Mouse (Mus musculus): ENCODE results near the gene Ttyh1. TPM values are rescaled to one million over a fixed set of nuclear protein-coding genes. Genes with fewer than 3 reads are reported as not detected.

The Ttyh1 gene
- 1 to 10 TPM; 1.8 to 4.7 TPM for total RNA-seq (2021)
- long read RNA-seq, experiment 1, partial matches to known transcripts = 1 of 1 reads
- long read RNA-seq, experiment 1, other reads (novel, unspliced or antisense) = 0 of 1 reads
- long read RNA-seq, experiment 2, partial matches to known transcripts = 3 of 5 reads
- long read RNA-seq, experiment 2, other reads (novel, unspliced or antisense) = 2 of 5 reads

DNA sequence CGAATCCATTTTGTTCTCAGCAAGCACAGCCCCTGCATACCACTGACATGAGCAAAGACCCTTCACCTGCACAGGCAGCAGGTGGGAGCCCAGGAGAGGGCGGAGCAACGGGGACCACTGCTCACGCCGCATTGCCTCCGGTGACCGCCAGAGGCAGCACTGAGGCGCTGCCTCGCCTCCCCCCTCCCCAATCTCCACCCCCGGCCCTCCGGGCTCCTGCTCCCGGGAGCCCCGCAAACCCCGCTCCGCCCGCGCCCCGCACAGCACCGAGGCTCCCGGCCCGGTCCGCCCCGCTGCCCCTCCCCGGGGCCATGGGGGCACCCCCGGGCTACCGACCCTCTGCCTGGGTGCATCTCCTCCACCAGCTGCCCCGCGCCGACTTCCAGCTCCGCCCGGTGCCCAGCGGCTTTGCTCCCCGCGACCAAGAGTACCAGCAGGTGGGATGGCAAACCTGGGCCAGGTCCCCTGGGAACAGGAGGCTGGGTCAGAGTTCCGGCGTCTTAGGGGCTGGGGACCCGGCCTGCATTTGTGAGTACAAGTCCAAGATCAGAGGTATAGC is at the start of gene Ttyh1:
TSS of gene Ttyh1 (plus strand) at position 65 of the 559 bp plus-strand sequence.
- TF ChIP-seq CTCF (IDR thresholded peaks at IDR 0.05) = peak; percentile 78
- Histone ChIP-seq H3K27ac (peak within 1 kb of the TSS; percentile 43), H3K4me3 (peak within 1 kb of the TSS; percentile 59)
- peak; percentile 28 for DNase-seq
- intact Hi-C loops (cut with DNase I) = no loop called here

- DNase-seq = no peak
- TF ChIP-seq CTCF (IDR thresholded peaks at IDR 0.05) = no peak
- Histone ChIP-seq H3K27ac (no peak overlapping the region), H3K4me3 (no peak overlapping the region)
- intact Hi-C loops (cut with DNase I) = no loop called here
These were observed 48.1 kb upstream of the Ttyh1 start for GRCm38 (mm10) chr7:4071066-4071465.

GRCm38 (mm10) chr7:4073144-4073543 is 46.1 kb upstream of the Ttyh1 start:
- no peak for DNase-seq
- no peak for TF ChIP-seq CTCF (IDR thresholded peaks at IDR 0.05)
- Histone ChIP-seq H3K27ac (no peak overlapping the region), H3K4me3 (no peak overlapping the region)
- intact Hi-C loops (cut with DNase I) = no loop called here

GRCm38 (mm10) chr7:4079511-4079910 is 39.7 kb upstream of the Ttyh1 start:
- H3K27ac ChIP-seq = no peak overlapping the region
- intact Hi-C loops (cut with DNase I) = no loop called here
- TF ChIP-seq CTCF (IDR thresholded peaks at IDR 0.05) = no peak
- DNase-seq = no peak
- H3K4me3 ChIP-seq = no peak overlapping the region

DNA sequence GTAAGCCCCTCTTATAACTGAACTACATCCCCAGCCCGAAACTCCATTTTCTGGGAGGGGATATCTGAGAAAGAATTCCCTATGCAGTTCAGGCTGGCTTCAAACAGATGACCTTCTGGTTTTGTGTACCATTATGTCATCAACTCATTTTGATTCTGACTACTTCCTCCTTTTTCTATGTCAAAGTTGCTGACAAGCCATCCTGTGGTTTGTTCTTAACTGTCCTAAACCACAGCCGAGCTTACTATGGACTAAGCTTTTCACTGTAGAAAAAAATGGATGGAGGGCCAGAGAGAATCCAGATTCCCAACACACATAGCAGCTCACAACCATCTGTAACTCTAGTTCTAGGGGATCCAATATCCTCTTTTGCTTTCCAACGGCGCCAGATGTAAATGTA is 38.7 kb upstream of the Ttyh1 start:
- TF ChIP-seq CTCF (IDR thresholded peaks at IDR 0.05) = no peak
- intact Hi-C loops (cut with DNase I) = no loop called here
- no peak overlapping the region for H3K27ac ChIP-seq
- no peak overlapping the region for H3K4me3 ChIP-seq
- DNase-seq = no peak

GRCm38 (mm10) chr7:4081706-4082105 is 37.5 kb upstream of the Ttyh1 start:
- Histone ChIP-seq H3K27ac (no peak overlapping the region), H3K4me3 (no peak overlapping the region)
- DNase-seq = no peak
- no peak for TF ChIP-seq CTCF (IDR thresholded peaks at IDR 0.05)
- intact Hi-C loops (cut with DNase I) = no loop called here

DNA sequence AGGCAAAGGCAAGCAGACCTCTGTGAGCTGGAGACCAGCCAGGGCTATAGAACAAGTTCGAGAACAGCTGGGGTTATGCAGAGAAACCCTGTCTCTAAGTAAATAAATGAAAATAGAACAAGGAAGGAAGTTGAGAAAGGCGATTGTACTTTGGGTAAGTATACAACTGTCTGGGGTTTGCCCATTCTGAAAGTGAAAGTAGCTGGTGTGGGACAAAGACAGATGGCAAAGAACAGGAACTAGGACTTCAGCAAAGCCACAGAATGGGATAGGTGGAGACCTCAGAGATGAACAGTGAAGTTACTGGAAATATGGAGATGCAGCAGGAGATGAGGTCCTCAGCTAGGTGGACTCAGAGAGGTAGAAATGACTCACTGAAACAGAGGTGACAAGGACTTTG is 36.4 kb upstream of the Ttyh1 start:
- no peak for TF ChIP-seq CTCF (IDR thresholded peaks at IDR 0.05)
- intact Hi-C loops (cut with DNase I) = no loop called here
- no peak for DNase-seq
- H3K27ac ChIP-seq = no peak overlapping the region
- H3K4me3 ChIP-seq = 0 out of 2 replicates have a peak overlapping the region, but pooled peaks have one; percentile 13

- TF ChIP-seq CTCF (IDR thresholded peaks at IDR 0.05) = no peak
These were observed 35.0 kb upstream of the Ttyh1 start for GRCm38 (mm10) chr7:4084161-4084560.

GRCm38 (mm10) chr7:4085562-4085961 is 33.6 kb upstream of the Ttyh1 start:
- no peak for DNase-seq
- intact Hi-C loops (cut with DNase I) = no loop called here
- Histone ChIP-seq H3K4me3 (no peak overlapping the region), H3K27ac (no peak overlapping the region)
- no peak for TF ChIP-seq CTCF (IDR thresholded peaks at IDR 0.05)

More at GRCm38 (mm10) chr7:4084161-4084560, 35.0 kb upstream of the Ttyh1 start:
- intact Hi-C loops (cut with DNase I) = no loop called here
- no peak for DNase-seq
- no peak overlapping the region for H3K27ac ChIP-seq
- H3K4me3 ChIP-seq = no peak overlapping the region

DNA sequence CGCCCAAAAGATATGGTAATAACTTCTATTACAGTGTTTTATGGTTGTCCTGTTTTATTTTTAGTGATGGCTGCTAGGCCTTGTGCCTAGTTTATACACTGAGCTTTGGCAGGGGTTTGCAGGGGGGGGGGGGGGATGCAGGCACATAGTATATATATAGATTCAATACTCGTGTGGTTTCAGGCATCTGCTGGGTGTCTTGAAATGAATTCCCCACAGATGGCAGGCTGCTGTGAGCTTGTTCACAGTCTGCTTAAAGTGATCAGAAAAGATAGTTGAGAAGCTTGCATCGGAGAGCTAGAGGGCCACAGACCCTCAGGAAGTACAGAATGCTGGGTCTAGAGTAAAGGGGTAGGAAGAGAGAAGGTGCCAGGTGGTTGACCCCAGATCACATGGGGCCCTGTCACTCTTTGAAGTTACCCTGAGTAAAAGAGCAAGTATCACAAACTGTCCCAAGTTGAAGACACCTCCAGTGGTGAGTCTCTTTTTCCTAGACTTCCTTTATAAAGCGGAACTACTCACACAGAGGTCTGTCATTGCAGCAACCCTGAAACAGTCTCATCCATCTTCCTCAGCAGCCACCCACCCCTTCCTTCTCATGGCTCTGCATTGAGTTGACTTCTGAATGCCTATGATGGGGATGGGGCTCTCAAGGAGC is 31.8 kb upstream of the Ttyh1 start:
- TF ChIP-seq CTCF (IDR thresholded peaks at IDR 0.05) = no peak
- intact Hi-C loops (cut with DNase I) = no loop called here
- Histone ChIP-seq H3K27ac (no peak overlapping the region), H3K4me3 (no peak overlapping the region)
- DNase-seq = no peak

DNA sequence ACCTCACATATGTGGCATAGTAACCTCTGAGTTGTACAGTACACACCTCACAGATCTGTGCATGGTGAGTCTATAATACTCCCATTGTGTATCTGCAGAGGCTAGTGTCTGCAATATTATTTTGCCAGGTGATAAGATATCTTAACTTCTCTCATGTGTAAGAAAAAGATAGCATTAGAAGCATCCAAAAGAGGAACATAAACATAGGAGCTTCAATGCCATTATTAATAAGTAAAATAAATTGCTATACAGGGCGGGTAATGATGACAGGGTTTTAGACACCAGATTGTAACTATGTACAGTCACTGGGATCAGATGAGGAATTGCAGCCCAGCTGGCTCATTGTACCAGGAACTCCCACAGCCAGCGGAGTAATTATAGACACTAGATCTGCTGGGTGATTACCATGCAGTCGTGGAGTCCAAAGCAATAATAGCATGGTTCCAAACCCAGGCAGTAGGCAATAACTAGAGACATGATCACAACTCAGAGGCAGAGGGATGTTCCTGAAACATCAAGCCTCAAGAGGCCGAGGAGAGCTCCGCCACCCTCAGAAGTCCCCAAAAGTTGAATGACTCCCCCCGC is 31.2 kb upstream of the Ttyh1 start:
- TF ChIP-seq CTCF (IDR thresholded peaks at IDR 0.05) = no peak
- Histone ChIP-seq H3K4me3 (no peak overlapping the region), H3K27ac (no peak overlapping the region)
- intact Hi-C loops (cut with DNase I) = no loop called here
- DNase-seq = no peak

DNA sequence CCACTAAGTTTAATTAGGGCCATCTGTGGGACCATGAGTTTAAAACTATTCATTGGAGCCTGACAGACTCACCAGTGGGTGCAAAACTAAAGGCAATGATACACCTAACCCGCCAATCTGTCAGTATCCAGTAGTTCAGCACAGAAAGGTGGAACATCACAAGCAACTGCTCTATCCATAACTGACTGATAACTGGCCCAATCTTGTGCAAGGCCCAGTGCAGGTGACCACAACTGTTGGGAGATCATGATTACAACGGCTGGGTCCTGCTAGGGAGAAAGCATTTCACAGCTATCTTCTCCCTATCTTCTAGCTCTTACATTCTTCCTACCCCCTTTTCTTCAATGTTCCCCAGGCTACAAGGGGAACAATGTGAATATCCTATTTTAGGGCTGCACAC is 30.5 kb upstream of the Ttyh1 start:
- TF ChIP-seq CTCF (IDR thresholded peaks at IDR 0.05) = no peak
- no peak for DNase-seq
- Histone ChIP-seq H3K4me3 (no peak overlapping the region), H3K27ac (no peak overlapping the region)
- intact Hi-C loops (cut with DNase I) = no loop called here

GRCm38 (mm10) chr7:4091170-4091569 is 28.0 kb upstream of the Ttyh1 start:
- no peak for DNase-seq
- intact Hi-C loops (cut with DNase I) = no loop called here
- Histone ChIP-seq H3K4me3 (no peak overlapping the region), H3K27ac (no peak overlapping the region)
- no peak for TF ChIP-seq CTCF (IDR thresholded peaks at IDR 0.05)

Measured in gastrocnemius, adult 2 months (tissue).